In genomic region chr11:64058474-64058873, GRCm38 (mm10) we compare ENCODE assay signal across 28 mouse cellular contexts. TPM values are rescaled to one million over a fixed set of nuclear protein-coding genes. Genes with fewer than 3 reads are reported as not detected.
DNase-seq lines count a peak whose midpoint lies in the region; ATAC-seq lines count a peak whose summit lies in the region.
"Had no signal": no experiment of that assay in that cellular context is flagged by ENCODE, and none has a peak within 500 bp of the region (broad histone marks: within the 10 kb centered on the region; RNA-seq: fewer than 3 reads in every experiment).

No protein-coding gene starts in this region.

- DNase-seq in layer of hippocampus, adult 11-12 months (ENCODE audit: low spot score), result peak; percentile 13
- DNase-seq in layer of hippocampus, postnatal 10 days (ENCODE audit: low spot score in 2 of 2), result no peak
- DNase-seq in right cerebral cortex, adult 18-20 months, result peak; percentile 76
- no peak for DNase-seq in right cerebral cortex, postnatal 4 days
- peak; percentile 42 to 67 for DNase-seq in right cerebral cortex, adult 2 months (ENCODE audit: low spot score in 2 of 2)
- peak; percentile 79 for DNase-seq in telencephalon, adult 2 months (ENCODE audit: low read depth, low spot score)
- DNase-seq in hindbrain, embryonic 14.5 days (ENCODE audit: low spot score), result no peak
- DNase-seq: adrenal gland, postnatal 25 days; B cell, adult 2 months; cerebellum, adult 18-20 months; cerebellum, postnatal 10 days; heart, postnatal 14 days; kidney, postnatal 36 days; liver, embryonic 13.5 days; lung, adult 18-20 months; lung, postnatal 14 days; thymus, postnatal 14 days had no signal

- H3K27ac ChIP-seq in hindbrain, embryonic 14.5 days, result no peak overlapping the region
- no peak overlapping the region for H3K27ac ChIP-seq in midbrain, embryonic 15.5 days
- H3K27ac ChIP-seq: embryonic facial prominence, embryonic 13.5 days; forebrain, embryonic 10.5 days; forebrain, embryonic 15.5 days; heart, embryonic 13.5 days; hindbrain, embryonic 10.5 days; limb, embryonic 15.5 days; liver, embryonic 13.5 days; midbrain, embryonic 10.5 days; neural tube, embryonic 12.5 days had no signal

- no peaks in the 10 kb centered on the region for H3K9me3 ChIP-seq in hindbrain, embryonic 14.5 days (ENCODE audit: control insufficient read depth, low read length)
- H3K9me3 ChIP-seq in midbrain, embryonic 15.5 days, result no peaks in the 10 kb centered on the region
- H3K9me3 ChIP-seq: embryonic facial prominence, embryonic 13.5 days; forebrain, embryonic 10.5 days; forebrain, embryonic 15.5 days; heart, embryonic 13.5 days; hindbrain, embryonic 10.5 days; limb, embryonic 15.5 days; liver, embryonic 13.5 days; midbrain, embryonic 10.5 days; neural tube, embryonic 12.5 days had no signal

- no peaks in the 10 kb centered on the region for H3K4me1 ChIP-seq in hindbrain, embryonic 14.5 days (replicated peaks; ENCODE audit: control insufficient read depth, insufficient read depth, low read length)
- no peaks in the 10 kb centered on the region for H3K4me1 ChIP-seq in midbrain, embryonic 15.5 days
- H3K4me1 ChIP-seq: embryonic facial prominence, embryonic 13.5 days; forebrain, embryonic 15.5 days; hindbrain, embryonic 10.5 days; midbrain, embryonic 10.5 days; neural tube, embryonic 12.5 days had no signal

- ATAC-seq in hindbrain, embryonic 14.5 days (ENCODE audit: low FRiP score), result no peak
- no peak for ATAC-seq in midbrain, embryonic 15.5 days (replicated peaks)
- ATAC-seq: forebrain, embryonic 15.5 days; hindbrain, embryonic 16.5 days; midbrain, embryonic 16.5 days had no signal

- H3K36me3 ChIP-seq in hindbrain, embryonic 14.5 days (replicated peaks; ENCODE audit: control insufficient read depth, insufficient read depth), result peaks cover 19% of the 10 kb centered on the region
- no peaks in the 10 kb centered on the region; the same call in 1 of the 2 replicates for H3K36me3 ChIP-seq in midbrain, embryonic 15.5 days (replicated peaks)

- H3K4me2 ChIP-seq in hindbrain, embryonic 14.5 days (replicated peaks), result no peak overlapping the region
- H3K4me2 ChIP-seq in midbrain, embryonic 15.5 days, result no peak overlapping the region
- H3K4me2 ChIP-seq: embryonic facial prominence, embryonic 13.5 days; forebrain, embryonic 15.5 days; heart, embryonic 13.5 days; limb, embryonic 15.5 days; liver, embryonic 13.5 days; neural tube, embryonic 12.5 days had no signal

- H3K9ac ChIP-seq in hindbrain, embryonic 14.5 days, result no peak overlapping the region
- no peak overlapping the region for H3K9ac ChIP-seq in midbrain, embryonic 15.5 days
- H3K9ac ChIP-seq: embryonic facial prominence, embryonic 13.5 days; forebrain, embryonic 15.5 days; heart, embryonic 13.5 days; limb, embryonic 15.5 days; liver, embryonic 13.5 days; neural tube, embryonic 12.5 days had no signal

- WGBS in hindbrain, embryonic 14.5 days, result 96% methylated on average over 3 of the region's 3 CpGs
- WGBS in midbrain, embryonic 15.5 days, result 97% methylated on average over 3 of the region's 3 CpGs

- H3K4me3 ChIP-seq in hindbrain, embryonic 14.5 days (replicated peaks; ENCODE audit: low read length), result no peak overlapping the region
- H3K4me3 ChIP-seq in midbrain, embryonic 15.5 days, result no peak overlapping the region
- H3K4me3 ChIP-seq: embryonic facial prominence, embryonic 13.5 days; forebrain, embryonic 10.5 days; forebrain, embryonic 15.5 days; heart, embryonic 13.5 days; hindbrain, embryonic 10.5 days; limb, embryonic 15.5 days; liver, embryonic 13.5 days; midbrain, embryonic 10.5 days; neural tube, embryonic 12.5 days had no signal

- no peaks in the 10 kb centered on the region for H3K27me3 ChIP-seq in hindbrain, embryonic 14.5 days (ENCODE audit: control insufficient read depth, insufficient read depth, low read length)
- H3K27me3 ChIP-seq in midbrain, embryonic 15.5 days (replicated peaks), result no peaks in the 10 kb centered on the region
- H3K27me3 ChIP-seq: embryonic facial prominence, embryonic 13.5 days; heart, embryonic 13.5 days; limb, embryonic 15.5 days; liver, embryonic 13.5 days; neural tube, embryonic 12.5 days had no signal

RNA-seq across cellular contexts. Expression of gene Cox10, which starts 20.8 kb away (rescaled TPM):
- total RNA-seq in layer of hippocampus, postnatal 10 days (2021), result 10 to 100 TPM; 22.4 to 25.9 TPM
- 27.9 and 30.0 TPM in 2 replicates for polyA plus RNA-seq in hindbrain, embryonic 14.5 days (2014; fragmentation: Nextera tagmentation; extraction: Ambion mirVana)
- 28.4 and 30.8 TPM in 2 replicates for polyA plus RNA-seq in midbrain, embryonic 15.5 days (2015; fragmentation: Nextera tagmentation; extraction: Ambion mirVana)

Comparison
In these comparisons a context has a peak if more than half of its experiments do, and no peak if none do; other contexts are left out.
1. DNase-seq: peak in layer of hippocampus, adult 11-12 months (single experiment), right cerebral cortex, adult 18-20 months (single experiment), right cerebral cortex, adult 2 months (2 of 2) and telencephalon, adult 2 months (single experiment); none in layer of hippocampus, postnatal 10 days (0 of 2), right cerebral cortex, postnatal 4 days (single experiment) and hindbrain, embryonic 14.5 days (single experiment).